Mouse (Mus musculus) 3134 (cell line): ENCODE measurements around the gene Epha1.
A peak's percentile ranks its signal among the peaks of the same experiment; 100 is the strongest.

ENCODE experiments used
- DNase-seq: peaks from one replicate; pipeline ENCODE4 v3.0.0-alpha.2; 2011; ENCODE audit warnings: low spot score; ENCODE audit not compliant: insufficient read length; ENCODE audit errors: extremely low read depth

The Epha1 gene

GRCm38 (mm10) chr6:42372816-42373547 lies at the start of gene Epha1:
Gene Epha1, minus strand, starts transcription at chr6:42373268.
- no peak for DNase-seq

GRCm38 (mm10) chr6:42421439-42421838 lies 48.4 kb upstream of the Epha1 start:
- DNase-seq = no peak

- DNase-seq = peak; percentile 27
These were observed 46.4 kb upstream of the Epha1 start for GRCm38 (mm10) chr6:42419443-42419842.

- no peak for DNase-seq
These were observed 32.1 kb upstream of the Epha1 start, which contains the start of gene Tas2r135 for GRCm38 (mm10) chr6:42405134-42405533. Gene Tas2r135, plus strand, starts transcription at chr6:42405434.

GRCm38 (mm10) chr6:42399938-42400337 lies 26.9 kb upstream of the Epha1 start, which contains the start of gene Tas2r143:
Gene Tas2r143, plus strand, starts transcription at chr6:42400238.
- no peak for DNase-seq

GRCm38 (mm10) chr6:42398998-42399397 lies 25.9 kb upstream of the Epha1 start:
- no peak for DNase-seq

- DNase-seq = no peak
These were observed 25.2 kb upstream of the Epha1 start for GRCm38 (mm10) chr6:42398285-42398684.

- DNase-seq = no peak
These were observed 24.1 kb upstream of the Epha1 start for GRCm38 (mm10) chr6:42397041-42397657.

- peak; percentile 59 for DNase-seq
These were observed 23.1 kb upstream of the Epha1 start for GRCm38 (mm10) chr6:42395960-42396809.

- no peak for DNase-seq
These were observed 18.8 kb upstream of the Epha1 start for GRCm38 (mm10) chr6:42391796-42392330.

- no peak for DNase-seq
These were observed 12.6 kb upstream of the Epha1 start for GRCm38 (mm10) chr6:42385635-42386034.

- no peak for DNase-seq
These were observed 10.3 kb upstream of the Epha1 start for GRCm38 (mm10) chr6:42383360-42383759.

- no peak for DNase-seq
These were observed 8.9 kb upstream of the Epha1 start for GRCm38 (mm10) chr6:42381916-42382381.

- DNase-seq = no peak
These were observed 8.2 kb upstream of the Epha1 start for GRCm38 (mm10) chr6:42381221-42381620.

GRCm38 (mm10) chr6:42380416-42381144 lies 7.5 kb upstream of the Epha1 start:
- no peak for DNase-seq

- no peak for DNase-seq
These were observed 6.5 kb upstream of the Epha1 start for GRCm38 (mm10) chr6:42379551-42379950.

- DNase-seq = no peak
These were observed 4.2 kb upstream of the Epha1 start for GRCm38 (mm10) chr6:42377280-42377679.

GRCm38 (mm10) chr6:42376504-42377019 lies 3.5 kb upstream of the Epha1 start:
- no peak for DNase-seq

GRCm38 (mm10) chr6:42376016-42376415 lies 2.9 kb upstream of the Epha1 start:
- DNase-seq = no peak

- DNase-seq = no peak
These were observed 2.1 kb upstream of the Epha1 start for GRCm38 (mm10) chr6:42375131-42375530.
